Mouse (Mus musculus) skeletal muscle tissue, postnatal 0 days (tissue): Measurements from ENCODE around the gene Extl2. TPM values are rescaled to one million over a fixed set of nuclear protein-coding genes. Genes with fewer than 3 reads are reported as not detected.

Experiments
- microRNA-seq, 2 experiments: library from miRNA; unstranded; fragments of <30 nt; microRNA quantifications; one replicate each; pipeline ENCODE4; 2016
- polyA plus RNA-seq: library from polyadenylated mRNA; unstranded; fragments of >200 nt; fragmentation: Nextera tagmentation; extraction: Ambion mirVana; gene quantifications from 2 replicates; pipeline ENCODE4 v1.2.1, GENCODE M21; 2015

The Extl2 gene
- polyA plus RNA-seq = 14.9 and 16.1 TPM in 2 replicates

GRCm38 (mm10) chr3:116006978-116007940 is at the start of gene Extl2, which contains the start of gene Slc30a7:
Gene Extl2 (plus strand): TSS chr3:116007462.
Gene Slc30a7 (minus strand): TSS chr3:116007406.

Small RNA genes lying within 50 kb of the gene (microRNA-seq; reads per million reads assigned to microRNA genes)
- 0 reads per million in 2 experiments for gene Mir669n

Other genes with a start within 250 kb of the Extl2 start
- gene Dph5, start 119.6 kb upstream of the Extl2 start, polyA plus RNA-seq = 14.9 and 16.7 TPM in 2 replicates
- 12.3 and 14.7 TPM in 2 replicates for gene Slc30a7, start 56 bp upstream of the Extl2 start, polyA plus RNA-seq
- 18.0 and 19.4 TPM in 2 replicates for gene Vcam1, start 122.2 kb downstream of the Extl2 start, polyA plus RNA-seq
- gene Gpr88, start 246.0 kb downstream of the Extl2 start, polyA plus RNA-seq = 0.05 and 0.74 TPM in 2 replicates